ENCODE assay signal across 9 mouse cellular contexts in the genomic region with DNA sequence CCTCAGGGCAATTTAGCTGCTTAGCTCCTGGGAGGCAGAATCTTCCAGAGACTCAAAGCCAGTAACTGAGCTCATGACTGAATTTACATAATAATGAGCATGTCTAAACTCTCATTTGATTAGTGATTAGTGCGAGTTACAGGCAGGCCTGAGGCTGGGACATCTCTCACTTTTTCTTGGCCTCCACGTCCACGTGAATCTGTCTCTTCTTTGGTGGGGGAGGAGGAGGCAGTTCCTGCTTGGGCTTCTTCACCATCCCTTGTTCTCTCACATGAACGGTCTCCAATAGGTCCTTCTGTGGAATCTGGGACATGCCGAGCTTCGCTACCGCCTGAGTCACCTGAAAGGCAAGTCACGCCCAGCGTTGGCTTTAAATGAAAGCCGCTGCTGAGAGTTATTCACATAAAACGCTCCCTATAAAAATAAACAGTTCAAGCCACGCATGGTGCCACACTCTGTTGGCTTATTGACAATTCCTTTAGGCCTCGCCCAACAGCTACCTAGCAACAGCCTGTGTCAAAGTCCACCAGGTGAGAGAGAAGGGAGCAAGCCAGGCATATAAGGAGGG.
DNase-seq lines count a peak whose midpoint lies in the region; ATAC-seq and TF ChIP-seq lines count a peak whose summit lies in the region.
"Had no signal": no experiment of that assay in that cellular context is flagged by ENCODE, and none has a peak within 500 bp of the region (broad histone marks: within the 10 kb centered on the region; RNA-seq: fewer than 3 reads in every experiment).

No protein-coding gene starts in this region.

- H3K9ac ChIP-seq in forebrain, embryonic 12.5 days, result no peak overlapping the region; the same call in 1 of the 2 replicates
- no peak overlapping the region for H3K9ac ChIP-seq in kidney, postnatal 0 days (ENCODE audit: low read depth, low read length)
- H3K9ac ChIP-seq in neural tube, embryonic 12.5 days, result no peak overlapping the region

- no peaks in the 10 kb centered on the region for H3K9me3 ChIP-seq in forebrain, embryonic 12.5 days
- H3K9me3 ChIP-seq in kidney, postnatal 0 days (replicated peaks; ENCODE audit: low read length), result no peaks in the 10 kb centered on the region
- H3K9me3 ChIP-seq in neural tube, embryonic 12.5 days, result no peaks in the 10 kb centered on the region

- ATAC-seq in forebrain, embryonic 12.5 days (ENCODE audit: low FRiP score), result peak; percentile 40
- ATAC-seq in kidney, postnatal 0 days (replicated peaks; ENCODE audit: low FRiP score, low read depth), result peak; percentile 86
- ATAC-seq in neural tube, embryonic 12.5 days (ENCODE audit: low FRiP score, low read depth), result peak; percentile 27; the same call in 1 of the 2 replicates

- DNase-seq in cerebellum, adult 18-20 months, result peak; percentile 33 to 44
- DNase-seq in cerebellum, adult 9-10 months, result no peak
- peak; percentile 36 for DNase-seq in kidney, postnatal 0 days (ENCODE audit: low spot score)
- no peak for DNase-seq in frontal cortex, postnatal 14 days (ENCODE audit: low spot score in 2 of 2)
- no peak for DNase-seq in spleen, adult 18-20 months
- DNase-seq in thymus, postnatal 10 days (ENCODE audit: low spot score in 2 of 2), result no peak

- H3K4me2 ChIP-seq in forebrain, embryonic 12.5 days, result peak overlapping the region; percentile 8; the same call in 1 of the 2 replicates
- no peak overlapping the region for H3K4me2 ChIP-seq in kidney, postnatal 0 days (ENCODE audit: low read length)
- H3K4me2 ChIP-seq in neural tube, embryonic 12.5 days (replicated peaks), result no peak overlapping the region

- H3K36me3 ChIP-seq in forebrain, embryonic 12.5 days (replicated peaks), result 0 out of 2 replicates have a peak, but pooled peaks cover 3% of the 10 kb centered on the region
- H3K36me3 ChIP-seq in kidney, postnatal 0 days (ENCODE audit: insufficient read depth, low read length), result peaks cover 13% of the 10 kb centered on the region
- H3K36me3 ChIP-seq in neural tube, embryonic 12.5 days, result no peaks in the 10 kb centered on the region

- H3K27ac ChIP-seq in forebrain, embryonic 12.5 days, result 0 out of 2 replicates have a peak overlapping the region, but pooled peaks have one; percentile 25
- no peak overlapping the region for H3K27ac ChIP-seq in kidney, postnatal 0 days
- no peak overlapping the region for H3K27ac ChIP-seq in neural tube, embryonic 12.5 days
- H3K27ac ChIP-seq: macrophage had no signal

- H3K4me1 ChIP-seq in forebrain, embryonic 12.5 days, result peaks cover 30% of the 10 kb centered on the region
- 0 out of 2 replicates have a peak, but pooled peaks cover 11% of the 10 kb centered on the region for H3K4me1 ChIP-seq in kidney, postnatal 0 days (replicated peaks; ENCODE audit: insufficient read depth, low read length)
- peaks cover 21% of the 10 kb centered on the region; the same call in 1 of the 2 replicates for H3K4me1 ChIP-seq in neural tube, embryonic 12.5 days

- no peak for TF ChIP-seq CTCF in kidney, postnatal 0 days (IDR thresholded peaks at IDR 0.05; ENCODE audit: low read depth)

- no peaks in the 10 kb centered on the region for H3K27me3 ChIP-seq in forebrain, embryonic 12.5 days
- no peaks in the 10 kb centered on the region for H3K27me3 ChIP-seq in kidney, postnatal 0 days (ENCODE audit: insufficient read depth, low read length)
- no peaks in the 10 kb centered on the region for H3K27me3 ChIP-seq in neural tube, embryonic 12.5 days (replicated peaks)

- WGBS in forebrain, embryonic 12.5 days, result 29% methylated on average over 13 of the region's 13 CpGs
- 54% methylated on average over 13 of the region's 13 CpGs for WGBS in kidney, postnatal 0 days
- WGBS in neural tube, embryonic 12.5 days, result 47% methylated on average over 13 of the region's 13 CpGs

- no peak overlapping the region for H3K4me3 ChIP-seq in forebrain, embryonic 12.5 days (replicated peaks)
- no peak overlapping the region for H3K4me3 ChIP-seq in kidney, postnatal 0 days (replicated peaks; ENCODE audit: low read depth, low read length)
- no peak overlapping the region for H3K4me3 ChIP-seq in neural tube, embryonic 12.5 days

Comparison
In these comparisons a context has a peak if more than half of its experiments do, and no peak if none do; other contexts are left out.
1. DNase-seq: peak in cerebellum, adult 18-20 months (2 of 2) and kidney, postnatal 0 days (single experiment); none in cerebellum, adult 9-10 months (single experiment), frontal cortex, postnatal 14 days (0 of 2), spleen, adult 18-20 months (0 of 2) and thymus, postnatal 10 days (0 of 2).
2. ATAC-seq: peak in every context shown above with its lines; median percentile 86 in kidney, postnatal 0 days; 40 in forebrain, embryonic 12.5 days; 27 in neural tube, embryonic 12.5 days.